Mouse (Mus musculus) layer of hippocampus, adult 2 months (tissue): Measurements from ENCODE around the gene Cwf19l1. TPM values are rescaled to one million over a fixed set of nuclear protein-coding genes. Genes with fewer than 3 reads are reported as not detected.

Source experiments
- DNase-seq, 2 experiments: peaks; one replicate each; pipeline ENCODE4 v3.0.0; 2022; ENCODE audit warnings: low spot score in 2 of 2
- H3K27ac ChIP-seq: fragments of 200-600 bp; 2 replicates; pipeline ENCODE4 v1.8.1; 2022
- H3K4me3 ChIP-seq: fragments of 200-600 bp; 2 replicates; pipeline ENCODE4 v1.8.1; 2022; ENCODE audit warnings: mild to moderate bottlenecking
- CTCF ChIP-seq: fragments of 200-600 bp; conservative IDR thresholded peaks from 2 replicates; pipeline ENCODE4 v1.8.1; 2022; ENCODE audit warnings: antibody characterized with exemption, mild to moderate bottlenecking, moderate library complexity
- total RNA-seq, 2 experiments: library from RNA; stranded (reverse); gene quantifications; 2 replicates each; pipeline ENCODE4 v1.2.3; 2021

Cwf19l1 gene
- total RNA-seq, 2 experiments from 2014 or later, result 18.0 to 19.4 TPM

- Histone ChIP-seq H3K27ac (peak overlapping the region; percentile 95), H3K4me3 (peak overlapping the region; percentile 92)
- DNase-seq, result no peak
- no peak for TF ChIP-seq CTCF
These were observed 27.8 kb downstream of the Cwf19l1 start for GRCm38 (mm10) chr19:44107661-44108521.

GRCm38 (mm10) chr19:44106831-44107660 is 28.6 kb downstream of the Cwf19l1 start, which contains the start of gene Chuk:
Gene Chuk (minus strand): TSS chr19:44107480.
- DNase-seq, result peak; percentile 94 to 96
- no peak for TF ChIP-seq CTCF
- Histone ChIP-seq H3K27ac (peak within 1 kb of the TSS; percentile 95), H3K4me3 (peak within 1 kb of the TSS; percentile 92)

- no peak for TF ChIP-seq CTCF
- no peak overlapping the region for H3K27ac ChIP-seq
- no peak for DNase-seq
- no peak overlapping the region for H3K4me3 ChIP-seq
These were observed 31.3 kb downstream of the Cwf19l1 start for GRCm38 (mm10) chr19:44104393-44104792.

- H3K4me3 ChIP-seq, result no peak overlapping the region
- DNase-seq, result no peak
These were observed 32.7 kb downstream of the Cwf19l1 start for GRCm38 (mm10) chr19:44103001-44103400.

GRCm38 (mm10) chr19:44100840-44101239 is 34.8 kb downstream of the Cwf19l1 start:
- Histone ChIP-seq H3K27ac (no peak overlapping the region), H3K4me3 (no peak overlapping the region)
- DNase-seq, result no peak
- no peak for TF ChIP-seq CTCF

More at GRCm38 (mm10) chr19:44103001-44103400, 32.7 kb downstream of the Cwf19l1 start:
- H3K27ac ChIP-seq, result no peak overlapping the region
- TF ChIP-seq CTCF, result no peak

GRCm38 (mm10) chr19:44086278-44086677 is 49.4 kb downstream of the Cwf19l1 start:
- no peak for TF ChIP-seq CTCF
- no peak overlapping the region for H3K4me3 ChIP-seq
- H3K27ac ChIP-seq, result no peak overlapping the region
- no peak for DNase-seq

GRCm38 (mm10) chr19:44080920-44081319 is 54.8 kb downstream of the Cwf19l1 start:
- no peak for TF ChIP-seq CTCF
- H3K27ac ChIP-seq, result peak overlapping the region; percentile 25
- H3K4me3 ChIP-seq, result no peak overlapping the region
- no peak for DNase-seq

- DNase-seq, result no peak
- Histone ChIP-seq H3K4me3 (no peak overlapping the region), H3K27ac (peak overlapping the region; percentile 36; the same call in 1 of the 2 replicates)
- no peak for TF ChIP-seq CTCF
These were observed 55.7 kb downstream of the Cwf19l1 start for GRCm38 (mm10) chr19:44080023-44080422.

- DNase-seq, result no peak
- H3K27ac ChIP-seq, result no peak overlapping the region
- H3K4me3 ChIP-seq, result no peak overlapping the region
- TF ChIP-seq CTCF, result no peak
These were observed 58.7 kb downstream of the Cwf19l1 start for GRCm38 (mm10) chr19:44077024-44077423.

GRCm38 (mm10) chr19:44076457-44076856 is 59.2 kb downstream of the Cwf19l1 start:
- no peak for DNase-seq
- no peak for TF ChIP-seq CTCF
- Histone ChIP-seq H3K4me3 (no peak overlapping the region), H3K27ac (no peak overlapping the region)

- DNase-seq, result no peak
- no peak for TF ChIP-seq CTCF
- H3K4me3 ChIP-seq, result no peak overlapping the region
- H3K27ac ChIP-seq, result no peak overlapping the region
These were observed 60.7 kb downstream of the Cwf19l1 start for GRCm38 (mm10) chr19:44074986-44075385.

- H3K27ac ChIP-seq, result no peak overlapping the region
- DNase-seq, result no peak
- H3K4me3 ChIP-seq, result no peak overlapping the region
- TF ChIP-seq CTCF, result no peak
These were observed 64.5 kb downstream of the Cwf19l1 start for GRCm38 (mm10) chr19:44071166-44071565.

GRCm38 (mm10) chr19:44069914-44070232 is 65.8 kb downstream of the Cwf19l1 start:
- no peak for DNase-seq
- no peak for TF ChIP-seq CTCF
- peak overlapping the region; percentile 95 for H3K27ac ChIP-seq
- H3K4me3 ChIP-seq, result peak overlapping the region; percentile 80
